Mouse (Mus musculus) heart, adult 11 months (tissue): ENCODE measurements around the gene Hspa4.
A peak's percentile ranks its signal among the peaks of the same experiment; 100 is the strongest.

Experiments used
- DNase-seq: peaks from one replicate; pipeline ENCODE4 v3.0.0; 2022

The Hspa4 gene

GRCm38 (mm10) chr11:53249686-53250085 is 50.6 kb downstream of the Hspa4 start:
- DNase-seq, result no peak

- no peak for DNase-seq
Observed at GRCm38 (mm10) chr11:53245561-53245960, 54.7 kb downstream of the Hspa4 start.

DNA sequence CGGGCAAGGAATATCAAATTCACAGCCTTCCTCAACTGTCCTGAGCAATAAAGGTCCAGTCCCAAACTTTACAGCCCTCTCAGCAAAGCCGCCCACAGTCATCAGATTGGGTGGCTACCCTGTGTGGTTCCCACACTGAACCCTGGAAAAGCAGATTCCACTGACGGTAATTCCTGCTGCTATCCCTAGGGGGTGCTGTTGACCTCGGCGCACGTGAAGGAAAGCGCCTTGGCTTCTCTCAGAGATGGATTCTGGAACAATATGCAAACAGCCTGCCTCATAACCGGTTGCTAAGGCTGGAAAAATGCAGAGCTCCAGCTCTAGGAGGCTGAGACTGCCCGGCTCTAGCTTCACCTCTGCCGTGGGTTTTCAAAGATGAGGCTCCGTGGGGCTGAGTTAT is 57.1 kb downstream of the Hspa4 start:
- no peak for DNase-seq

- DNase-seq, result no peak
Observed at GRCm38 (mm10) chr11:53233590-53233989, 66.7 kb downstream of the Hspa4 start.

DNA sequence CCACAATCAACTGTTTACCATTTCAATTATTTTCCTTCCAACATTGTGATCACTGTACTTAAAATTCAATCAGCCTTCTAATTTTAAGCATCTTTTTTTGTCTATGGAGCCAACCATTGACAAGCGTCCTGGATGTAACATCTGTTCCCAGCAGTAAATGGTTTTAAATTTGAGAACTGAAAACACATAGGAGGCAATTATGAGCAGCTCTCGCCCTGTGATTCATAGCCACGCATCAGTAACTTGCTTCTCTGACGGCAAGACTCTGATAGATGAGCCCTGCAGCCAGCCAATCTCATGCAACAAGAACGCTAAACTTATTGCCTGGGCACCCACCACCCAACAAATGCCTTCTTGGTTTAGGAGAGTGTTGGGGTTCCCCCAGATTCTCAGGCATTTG is 68.4 kb downstream of the Hspa4 start:
- DNase-seq, result no peak

- no peak for DNase-seq
Observed at GRCm38 (mm10) chr11:53229011-53229410, 71.2 kb downstream of the Hspa4 start.

- DNase-seq, result peak; percentile 19
Observed at GRCm38 (mm10) chr11:53210876-53211275, 89.4 kb downstream of the Hspa4 start.
